In genomic region chr9:73922449-73923115, GRCm38 (mm10) we compare ENCODE assay signal across 17 mouse cellular contexts. TPM values are rescaled to one million over a fixed set of nuclear protein-coding genes. Genes with fewer than 3 reads are reported as not detected.
A peak's percentile ranks its signal among the peaks of the same experiment; 100 is the strongest.
DNase-seq lines count a peak whose midpoint lies in the region; ATAC-seq lines count a peak whose summit lies in the region.
"Had no signal": no experiment of that assay in that cellular context is flagged by ENCODE, and none has a peak within 500 bp of the region (broad histone marks: within the 10 kb centered on the region; RNA-seq: fewer than 3 reads in every experiment).

No protein-coding gene starts in this region.

- H3K27me3 ChIP-seq in midbrain, embryonic 11.5 days (ENCODE audit: control insufficient read depth, insufficient read depth, low read length): no peaks in the 10 kb centered on the region
- H3K27me3 ChIP-seq: heart, embryonic 15.5 days; hindbrain, embryonic 13.5 days; intestine, embryonic 15.5 days; limb, embryonic 13.5 days; liver, embryonic 15.5 days had no signal

- H3K27ac ChIP-seq in midbrain, embryonic 11.5 days (ENCODE audit: low read depth, low read length): no peak overlapping the region
- H3K27ac ChIP-seq: forebrain, embryonic 10.5 days; heart, embryonic 15.5 days; hindbrain, embryonic 13.5 days; intestine, embryonic 15.5 days; limb, embryonic 13.5 days; liver, embryonic 15.5 days had no signal

- no peak overlapping the region for H3K9ac ChIP-seq in midbrain, embryonic 11.5 days (ENCODE audit: low read length)
- H3K9ac ChIP-seq: heart, embryonic 15.5 days; hindbrain, embryonic 13.5 days; intestine, embryonic 15.5 days; limb, embryonic 13.5 days; liver, embryonic 15.5 days had no signal

- no peaks in the 10 kb centered on the region for H3K36me3 ChIP-seq in midbrain, embryonic 11.5 days (ENCODE audit: control insufficient read depth, insufficient read depth, low read length)
- H3K36me3 ChIP-seq: forebrain, embryonic 10.5 days; G1E; heart, embryonic 15.5 days; hindbrain, embryonic 13.5 days; intestine, embryonic 15.5 days; limb, embryonic 13.5 days; liver, embryonic 15.5 days had no signal

- no peak overlapping the region for H3K4me2 ChIP-seq in midbrain, embryonic 11.5 days
- H3K4me2 ChIP-seq: heart, embryonic 15.5 days; hindbrain, embryonic 13.5 days; intestine, embryonic 15.5 days; limb, embryonic 13.5 days; liver, embryonic 15.5 days had no signal

- peak; percentile 9 for DNase-seq in heart, postnatal 4 days
- DNase-seq in heart, postnatal 14 days: no peak
- DNase-seq in 416B (ENCODE audit: low read depth): peak; percentile 45
- peak; percentile 10 for DNase-seq in adrenal gland, adult 8-10 months
- peak; percentile 76 for DNase-seq in cerebellum, adult 9-10 months
- no peak for DNase-seq in layer of hippocampus, adult 11-12 months (ENCODE audit: low spot score)
- DNase-seq in midbrain, embryonic 11.5 days (ENCODE audit: low spot score, missing footprints): no peak
- DNase-seq: right cerebral cortex, postnatal 14 days; thymus, postnatal 4 days had no signal

- no peak for ATAC-seq in midbrain, embryonic 11.5 days (ENCODE audit: low FRiP score)
- ATAC-seq: intestine, embryonic 15.5 days had no signal

- intact Hi-C loops in heart, postnatal 14 days (cut with DNase I): no loop called here

- H3K9me3 ChIP-seq in midbrain, embryonic 11.5 days (ENCODE audit: control insufficient read depth, low read length): no peaks in the 10 kb centered on the region
- H3K9me3 ChIP-seq: forebrain, embryonic 10.5 days; heart, embryonic 15.5 days; hindbrain, embryonic 13.5 days; intestine, embryonic 15.5 days; limb, embryonic 13.5 days; liver, embryonic 15.5 days had no signal

- no peaks in the 10 kb centered on the region for H3K4me1 ChIP-seq in midbrain, embryonic 11.5 days (ENCODE audit: control insufficient read depth, insufficient read depth, low read length)
- H3K4me1 ChIP-seq: forebrain, embryonic 10.5 days; hindbrain, embryonic 13.5 days; intestine, embryonic 15.5 days; limb, embryonic 13.5 days; liver, embryonic 15.5 days had no signal

- no peak overlapping the region for H3K4me3 ChIP-seq in midbrain, embryonic 11.5 days (ENCODE audit: low read depth, low read length)
- H3K4me3 ChIP-seq: forebrain, embryonic 10.5 days; heart, embryonic 15.5 days; hindbrain, embryonic 13.5 days; intestine, embryonic 15.5 days; limb, embryonic 13.5 days; liver, embryonic 15.5 days had no signal

- 86% methylated on average over 11 of the region's 11 CpGs for WGBS in midbrain, embryonic 11.5 days

RNA-seq across cellular contexts. Expression of gene Unc13c, which starts 46.2 kb away (rescaled TPM):
- 1 to 10 TPM; 3.4 to 3.6 TPM for total RNA-seq in heart, postnatal 4 days (2021)
- under 1 TPM; 0.44 to 0.50 TPM for total RNA-seq in heart, postnatal 14 days (2021)
- total RNA-seq in adrenal gland, adult 8-10 months (2022): 1 to 10 TPM in 2 of 4 experiments, under 1 TPM in 2; 0.20 to 3.2 (median 1.1) TPM
- 0.21 and 0.26 TPM in 2 replicates for polyA plus RNA-seq in midbrain, embryonic 11.5 days (2014; fragmentation: Nextera tagmentation; extraction: Ambion mirVana)
- total RNA-seq: granulocyte monocyte progenitor cell, adult 5-6 weeks had no signal
- polyA plus RNA-seq: G1E had no signal

Comparison
In these comparisons a context has a peak if more than half of its experiments do, and no peak if none do; other contexts are left out.
1. DNase-seq: peak in heart, postnatal 4 days (single experiment), 416B (single experiment), adrenal gland, adult 8-10 months (single experiment) and cerebellum, adult 9-10 months (single experiment); none in heart, postnatal 14 days (0 of 2), layer of hippocampus, adult 11-12 months (single experiment) and midbrain, embryonic 11.5 days (single experiment).